Mouse (Mus musculus): ENCODE results near the gene 1520401A03Rik. TPM values are rescaled to one million over a fixed set of nuclear protein-coding genes. Genes with fewer than 3 reads are reported as not detected.

Gene 1520401A03Rik
- total RNA-seq (2023; ENCODE audit: inconsistent age): not detected in 4 replicates

GRCm38 (mm10) chr17:23722376-23723125 lies at the start of gene 1520401A03Rik:
Gene 1520401A03Rik (minus strand): TSS chr17:23722783.

DNA sequence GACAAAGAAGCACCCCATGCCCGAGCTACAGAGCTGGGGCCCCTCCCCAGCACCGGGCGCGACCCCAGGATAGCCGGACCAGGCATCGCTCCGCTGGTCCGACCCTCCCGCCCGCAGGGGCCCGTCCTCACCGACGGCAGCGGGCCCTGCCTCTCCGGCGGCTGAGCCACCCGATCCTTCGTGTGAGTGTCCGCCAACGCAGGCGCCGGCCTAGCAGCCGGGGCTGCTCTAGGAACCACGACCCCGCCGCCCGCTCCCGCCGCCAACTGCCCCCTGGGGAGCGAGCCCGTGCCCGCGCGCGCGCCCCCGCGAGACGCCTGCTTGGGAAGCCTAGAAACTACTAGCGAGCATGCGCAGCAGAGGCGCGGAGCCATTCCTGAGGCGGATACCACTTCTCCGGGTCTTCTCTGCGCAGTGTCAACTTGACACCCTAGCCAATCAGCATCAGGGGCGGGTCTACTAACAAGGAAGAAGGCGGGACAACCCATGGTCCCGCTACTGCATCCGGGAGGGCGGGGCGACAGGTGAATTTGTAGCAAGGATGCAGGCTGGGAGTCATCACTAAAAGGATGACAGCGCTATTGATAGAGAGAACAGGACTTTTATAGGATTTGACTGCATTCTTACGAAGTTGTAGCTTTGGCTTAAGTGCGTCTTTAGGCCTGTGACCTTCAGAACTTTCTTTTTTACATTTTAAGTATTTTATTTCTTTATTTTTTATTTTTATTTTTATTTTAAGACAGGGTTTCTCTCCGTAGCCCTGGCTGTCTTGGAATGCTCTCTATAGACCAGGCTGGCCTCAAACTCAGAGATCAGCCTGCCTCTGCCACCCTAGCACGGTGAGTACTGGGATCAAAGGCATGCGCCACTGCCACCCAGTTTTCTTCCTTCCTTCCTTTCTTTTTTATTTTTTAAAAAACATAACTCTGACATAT lies 49.0 kb upstream of the 1520401A03Rik start, which contains the start of gene Flywch1:
Gene Flywch1, minus strand, starts transcription at position 319 of the 935 bp plus-strand sequence.

GRCm38 (mm10) chr17:23745301-23746251 lies 23.0 kb upstream of the 1520401A03Rik start, which contains the start of gene Kremen2:
Gene Kremen2 (minus strand): TSS chr17:23745833.

DNA sequence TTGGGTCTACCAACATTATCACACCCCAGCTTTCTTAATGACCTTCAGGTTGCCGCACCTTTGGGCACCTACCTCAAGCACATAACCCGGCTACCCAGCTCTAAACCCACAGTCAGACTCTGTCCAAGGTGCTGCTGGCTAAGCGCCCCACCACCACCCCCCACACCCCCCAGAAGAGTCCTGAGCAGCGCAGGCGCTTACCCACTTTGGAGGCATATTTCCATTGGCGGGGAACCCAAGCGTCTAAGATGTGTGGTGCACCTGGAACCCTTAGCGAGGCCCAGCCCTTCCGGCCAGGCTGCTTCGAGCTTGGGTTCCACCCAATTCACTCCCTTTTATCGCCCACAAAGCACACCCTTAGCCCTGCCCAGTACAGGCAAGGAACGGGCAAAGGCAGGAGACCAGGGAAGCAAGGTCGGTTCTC lies 18.0 kb upstream of the 1520401A03Rik start, which contains the start of gene Paqr4:
Gene Paqr4, minus strand, starts transcription at position 270 of the 424 bp plus-strand sequence.

GRCm38 (mm10) chr17:23725999-23726757 lies 3.6 kb upstream of the 1520401A03Rik start, which contains the start of gene Pkmyt1:
Gene Pkmyt1 (plus strand): TSS chr17:23726336.

DNA sequence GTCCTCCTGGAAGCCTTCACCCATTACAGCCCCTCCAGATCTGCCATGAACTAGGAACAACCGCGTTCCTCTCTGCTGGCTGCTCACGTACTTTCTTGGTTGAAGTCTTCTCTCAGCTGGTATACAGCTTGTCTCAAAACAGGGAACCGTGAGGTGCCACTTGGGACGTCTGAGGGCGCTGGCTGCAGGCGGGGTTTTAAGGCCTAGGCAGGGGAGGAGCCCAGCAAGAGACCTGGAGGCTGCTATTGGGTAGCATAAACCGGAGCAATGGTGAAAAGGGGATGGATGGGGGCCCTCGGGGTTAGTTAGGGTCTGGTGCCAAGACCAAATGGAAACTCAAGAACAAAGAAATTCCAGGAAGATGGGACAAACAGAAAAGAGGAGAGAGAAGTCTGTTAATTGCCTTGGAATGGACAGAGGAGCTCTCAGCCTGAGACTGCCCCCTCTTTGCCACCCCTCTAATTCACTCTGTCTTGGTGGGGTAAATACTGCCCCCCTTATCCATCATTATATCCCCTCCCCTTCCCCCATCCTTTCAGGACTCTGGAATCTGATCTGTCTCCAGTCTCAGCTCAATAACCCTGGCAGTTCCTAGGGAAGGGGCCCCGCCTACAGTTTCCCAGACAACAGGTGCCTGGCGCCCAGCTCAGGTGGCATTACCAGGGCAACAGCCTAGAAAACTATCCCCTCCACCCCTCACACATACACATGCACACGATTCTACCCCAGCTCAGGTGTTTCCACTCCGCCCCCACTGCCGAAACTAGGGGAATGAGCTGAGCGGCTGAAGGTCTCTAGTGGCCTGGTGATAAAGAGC lies 38.5 kb downstream of the 1520401A03Rik start, which contains the start of gene Cldn9:
Gene Cldn9, minus strand, starts transcription at position 171 of the 817 bp plus-strand sequence.

DNA sequence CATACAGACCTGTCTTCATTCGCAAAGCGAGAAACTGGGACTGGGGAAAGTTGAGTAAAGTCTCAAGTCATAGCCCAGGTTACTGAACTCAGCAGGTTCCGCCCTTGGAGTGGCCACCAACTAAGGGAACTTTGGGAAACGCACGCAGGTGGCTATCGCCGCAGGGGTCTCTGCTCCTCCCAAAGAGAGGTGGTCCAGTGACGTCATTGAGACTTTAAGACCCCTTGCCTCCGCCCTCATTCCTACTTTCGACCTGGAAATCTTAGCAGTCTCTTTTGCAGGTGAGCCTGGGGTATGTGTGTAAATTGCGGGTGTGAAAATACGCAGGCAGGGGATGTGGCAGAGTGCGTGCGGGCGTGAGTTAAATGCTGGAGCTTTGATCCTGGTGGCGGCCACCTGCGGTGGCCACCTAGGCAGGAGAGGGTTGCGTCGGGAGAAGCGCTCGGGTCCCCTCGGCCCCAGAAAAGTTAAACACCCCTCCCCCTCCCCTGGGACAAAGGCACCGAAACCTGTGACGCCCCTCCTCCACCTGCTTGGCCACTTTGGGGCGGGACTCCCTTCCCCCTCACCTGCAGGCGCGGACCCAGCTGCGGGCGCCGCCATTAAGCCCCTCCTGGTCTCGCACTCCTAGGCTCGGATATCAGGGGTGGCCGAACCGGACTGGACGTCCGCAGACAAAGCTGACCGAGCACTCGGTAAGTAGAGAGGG lies 43.3 kb downstream of the 1520401A03Rik start, which contains the start of gene Cldn6:
Gene Cldn6, plus strand, starts transcription at position 123 of the 709 bp plus-strand sequence.

DNA sequence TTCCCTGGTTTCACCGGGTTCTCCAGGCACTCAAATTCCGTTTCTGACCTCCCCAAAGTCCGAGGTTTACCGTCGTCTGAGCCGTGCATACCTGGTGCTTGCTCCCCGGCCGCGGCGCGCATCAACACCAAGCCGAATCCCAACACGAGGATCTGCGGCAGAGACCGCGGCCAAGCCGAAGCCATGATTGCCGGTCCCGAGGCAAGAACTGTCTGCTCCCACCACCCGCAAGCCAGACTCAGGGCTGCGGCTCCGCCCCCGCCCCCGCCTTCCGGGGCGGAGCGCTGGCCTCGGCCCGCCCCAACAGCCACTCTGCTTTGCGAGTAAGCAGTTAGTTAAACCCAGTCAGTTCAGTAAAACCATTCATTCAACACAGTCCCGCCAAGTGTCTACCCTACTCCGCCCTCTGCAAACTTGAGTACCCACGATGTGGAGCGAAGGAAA lies 45.3 kb downstream of the 1520401A03Rik start, which contains the start of gene Tnfrsf12a:
Gene Tnfrsf12a, minus strand, starts transcription at position 233 of the 444 bp plus-strand sequence.

GRCm38 (mm10) chr17:23673424-23674073 lies 49.0 kb downstream of the 1520401A03Rik start, which contains the start of the genes Hcfc1r1 and Thoc6:
Gene Hcfc1r1 (plus strand): TSS chr17:23673596.
Gene Thoc6 (minus strand): TSS chr17:23673882.

GRCm38 (mm10) chr17:23660117-23660875 lies 62.3 kb downstream of the 1520401A03Rik start, which contains the start of gene Bicdl2:
Gene Bicdl2 (plus strand): TSS chr17:23660506.

Other genes starting within 250 kb of the 1520401A03Rik start
- gene Vmn2r117, start 243.1 kb downstream of the 1520401A03Rik start, total RNA-seq (2023; ENCODE audit: inconsistent age): not detected in 4 replicates
- gene Zfp213, start 158.5 kb downstream of the 1520401A03Rik start, total RNA-seq (2023; ENCODE audit: inconsistent age): 7.7 to 10.6 TPM (median 9.1 TPM) in 4 replicates
- gene Zfp13, start 123.3 kb downstream of the 1520401A03Rik start, total RNA-seq (2023; ENCODE audit: inconsistent age): 0.24 TPM in 1 of 4 replicates, not detected in the others
- gene Zscan10, start 121.9 kb downstream of the 1520401A03Rik start, total RNA-seq (2023; ENCODE audit: inconsistent age): not detected in 4 replicates
- gene Mmp25, start 77.5 kb downstream of the 1520401A03Rik start, total RNA-seq (2023; ENCODE audit: inconsistent age): not detected in 4 replicates
- not detected in 4 replicates for gene Bicdl2, start 62.3 kb downstream of the 1520401A03Rik start, total RNA-seq (2023; ENCODE audit: inconsistent age)
- gene Hcfc1r1, start 49.2 kb downstream of the 1520401A03Rik start, total RNA-seq (2023; ENCODE audit: inconsistent age): 36.1 to 48.9 TPM (median 40.8 TPM) in 4 replicates
- 23.9 to 33.5 TPM (median 27.0 TPM) in 4 replicates for gene Thoc6, start 48.9 kb downstream of the 1520401A03Rik start, total RNA-seq (2023; ENCODE audit: inconsistent age)
- gene Tnfrsf12a, start 45.3 kb downstream of the 1520401A03Rik start, total RNA-seq (2023; ENCODE audit: inconsistent age): 8.7 to 13.8 TPM (median 11.7 TPM) in 4 replicates
- gene Cldn6, start 43.5 kb downstream of the 1520401A03Rik start, total RNA-seq (2023; ENCODE audit: inconsistent age): not detected in 4 replicates
- gene Cldn9, start 38.8 kb downstream of the 1520401A03Rik start, total RNA-seq (2023; ENCODE audit: inconsistent age): not detected in 4 replicates
- 32.8 to 35.4 TPM (median 33.4 TPM) in 4 replicates for gene Pkmyt1, start 3.6 kb upstream of the 1520401A03Rik start, total RNA-seq (2023; ENCODE audit: inconsistent age)
- 0.27 to 0.67 TPM (median 0.48 TPM) in 4 replicates for gene Paqr4, start 18.1 kb upstream of the 1520401A03Rik start, total RNA-seq (2023; ENCODE audit: inconsistent age)
- gene Kremen2, start 23.1 kb upstream of the 1520401A03Rik start, total RNA-seq (2023; ENCODE audit: inconsistent age): not detected in 4 replicates
- 24.2 to 32.5 TPM (median 29.5 TPM) in 4 replicates for gene Flywch1, start 48.8 kb upstream of the 1520401A03Rik start, total RNA-seq (2023; ENCODE audit: inconsistent age)
- gene Flywch2, start 63.3 kb upstream of the 1520401A03Rik start, total RNA-seq (2023; ENCODE audit: inconsistent age): 0.81 TPM in 1 of 4 replicates, not detected in the others
- 1,187 to 1,326 TPM (median 1,293 TPM) in 4 replicates for gene Srrm2, start 67.7 kb upstream of the 1520401A03Rik start, total RNA-seq (2023; ENCODE audit: inconsistent age)
- gene Elob, start 106.4 kb upstream of the 1520401A03Rik start, total RNA-seq (2023; ENCODE audit: inconsistent age): 159 to 201 TPM (median 175 TPM) in 4 replicates
- not detected in 4 replicates for gene Prss33, start 113.3 kb upstream of the 1520401A03Rik start, total RNA-seq (2023; ENCODE audit: inconsistent age)
- not detected in 4 replicates for gene Prss32, start 121.1 kb upstream of the 1520401A03Rik start, total RNA-seq (2023; ENCODE audit: inconsistent age)
- 0.69 TPM in 1 of 4 replicates, not detected in the others for gene Prss41, start 121.4 kb upstream of the 1520401A03Rik start, total RNA-seq (2023; ENCODE audit: inconsistent age)
- not detected in 4 replicates for gene Prss21, start 145.3 kb upstream of the 1520401A03Rik start, total RNA-seq (2023; ENCODE audit: inconsistent age)
- gene Dcpp1, start 158.1 kb upstream of the 1520401A03Rik start, total RNA-seq (2023; ENCODE audit: inconsistent age): not detected in 4 replicates
- gene Dcpp2, start 158.1 kb upstream of the 1520401A03Rik start, total RNA-seq (2023; ENCODE audit: inconsistent age): not detected in 4 replicates
- gene Dcpp3, start 194.7 kb upstream of the 1520401A03Rik start, total RNA-seq (2023; ENCODE audit: inconsistent age): not detected in 4 replicates
- gene Sbp, start 218.9 kb upstream of the 1520401A03Rik start, total RNA-seq (2023; ENCODE audit: inconsistent age): not detected in 4 replicates
- not detected in 4 replicates for gene Sbpl, start 232.5 kb upstream of the 1520401A03Rik start, total RNA-seq (2023; ENCODE audit: inconsistent age)

Data from B cell, adult (primary cell).